Mouse (Mus musculus) hindbrain, postnatal 0 days (tissue): ENCODE data around the gene Slit3. TPM values are rescaled to one million over a fixed set of nuclear protein-coding genes. Genes with fewer than 3 reads are reported as not detected.

Source experiments
- ATAC-seq: fragments of 200-750 bp; cut with Nextera tagmentation; 2 replicates; pipeline ENCODE4 v1.8.0; 2017; ENCODE audit warnings: mild to moderate bottlenecking, moderate TSS enrichment, moderate library complexity
- DNase-seq: peaks from one replicate; pipeline ENCODE4 v3.0.0-alpha.2; 2015; ENCODE audit warnings: low spot score
- H3K27ac ChIP-seq: fragments of 300-500 bp; sonication (generic); 2 replicates; pipeline ENCODE4 v1.5.1; 2014; ENCODE audit warnings: mild to moderate bottlenecking
- H3K27me3 ChIP-seq: fragments of 300-500 bp; sonication (generic); 2 replicates; pipeline ENCODE4 v1.6.1; 2014; ENCODE audit warnings: low read length, mixed read lengths; ENCODE audit not compliant: insufficient read depth
- H3K36me3 ChIP-seq: fragments of 300-500 bp; sonication (generic); 2 replicates; pipeline ENCODE4 v1.6.1; 2014; ENCODE audit warnings: low read length, mixed read lengths; ENCODE audit not compliant: insufficient read depth
- H3K4me1 ChIP-seq: fragments of 300-500 bp; sonication (generic); 2 replicates; pipeline ENCODE4 v1.6.1; 2014; ENCODE audit warnings: antibody characterized with exemption, low read length, mixed read lengths; ENCODE audit not compliant: insufficient read depth
- H3K4me2 ChIP-seq: fragments of 300-500 bp; sonication (generic); 2 replicates; pipeline ENCODE4 v1.6.1; 2014; ENCODE audit warnings: low read depth, mild to moderate bottlenecking, low read length, moderate library complexity, mixed read lengths
- H3K4me3 ChIP-seq: fragments of 300-500 bp; sonication (generic); 2 replicates; pipeline ENCODE4 v1.5.1; 2014; ENCODE audit warnings: low read length
- H3K9ac ChIP-seq: fragments of 300-500 bp; sonication (generic); replicated peaks from 2 replicates; pipeline ENCODE4 v1.6.1; 2014; ENCODE audit warnings: mild to moderate bottlenecking, low read length, moderate library complexity, mixed read lengths
- H3K9me3 ChIP-seq: fragments of 300-500 bp; sonication (generic); 2 replicates; pipeline ENCODE4 v1.6.1; 2016; ENCODE audit warnings: low read length, mixed read lengths
- CTCF ChIP-seq: IDR thresholded peaks from 2 replicates; pipeline ENCODE4 v1.5.1; 2016; ENCODE audit warnings: antibody characterized with exemption, control low read depth, low read depth
- WGBS: fragments of 180-500 bp; shearing (Covaris S2); extraction: QIAGEN DNeasy Blood & Tissue Kit; methylation state at CpG from one replicate; pipeline ENCODE4 v1.1.7; 2014; 5-methylcytosine and 5-hydroxymethylcytosine counted together
- polyA plus RNA-seq: library from polyadenylated mRNA; unstranded; fragments of >200 nt; fragmentation: Nextera tagmentation; extraction: Ambion mirVana; gene quantifications from 2 replicates; pipeline ENCODE4 v1.2.1, GENCODE M21; 2015
- total RNA-seq: library from RNA; depleted of rRNA; stranded (reverse); fragments of >200 nt; gene quantifications from 2 replicates; pipeline ENCODE4 v1.2.3, GENCODE M21; 2014

Slit3 gene
- total and polyA plus RNA-seq, 2 experiments from 2014 or later, result 4.9 to 13.4 TPM

DNA sequence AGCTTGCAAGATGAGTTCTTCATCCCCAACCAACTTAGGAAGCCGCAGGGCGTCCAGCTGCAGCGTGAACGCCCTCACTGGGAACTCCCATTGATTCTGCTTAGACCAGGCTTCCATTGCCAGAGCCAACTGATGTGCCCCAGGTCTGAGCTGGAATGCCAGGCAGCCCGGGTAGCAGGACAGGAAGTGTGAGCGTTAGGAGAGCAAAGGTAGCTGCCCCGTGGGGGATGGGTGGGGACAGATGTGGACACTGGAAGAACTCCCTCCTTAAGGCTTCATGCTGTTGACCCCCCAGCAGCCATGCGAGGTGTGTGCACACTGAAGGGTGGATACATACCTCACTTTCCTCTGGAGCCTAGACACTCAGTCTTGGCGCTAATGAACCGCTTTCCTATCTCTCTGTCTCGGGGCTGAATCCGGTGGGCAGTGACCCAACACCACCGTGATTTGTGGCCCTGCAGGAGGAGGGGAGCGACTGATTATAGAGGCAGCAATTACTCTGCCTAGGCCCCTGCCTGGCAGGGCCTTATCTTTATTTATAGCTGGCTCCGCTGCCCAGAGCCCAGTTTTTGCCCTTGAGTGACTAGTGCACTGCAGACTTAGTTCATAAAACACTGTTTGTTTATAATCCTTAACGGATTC is 157.2 kb downstream of the Slit3 start:
- no peak overlapping the region for H3K4me3 ChIP-seq
- H3K27ac ChIP-seq, result no peak overlapping the region
- no peak overlapping the region for H3K4me2 ChIP-seq
- no peaks in the 10 kb centered on the region for H3K36me3 ChIP-seq
- 66% methylated on average over 16 of the region's 16 CpGs for WGBS
- no peaks in the 10 kb centered on the region for H3K9me3 ChIP-seq
- no peak for ATAC-seq
- DNase-seq, result no peak
- no peak for TF ChIP-seq CTCF
- H3K27me3 ChIP-seq, result no peaks in the 10 kb centered on the region
- no peak overlapping the region for H3K9ac ChIP-seq
- peaks cover 5% of the 10 kb centered on the region; the same call in 1 of the 2 replicates for H3K4me1 ChIP-seq

- no peak for TF ChIP-seq CTCF
- WGBS, result 59% methylated on average over 6 of the region's 6 CpGs
- H3K4me1 ChIP-seq, result peaks cover 7% of the 10 kb centered on the region; the same call in 1 of the 2 replicates
- H3K4me3 ChIP-seq, result no peak overlapping the region
- DNase-seq (no peak), ATAC-seq (no peak)
- H3K9ac ChIP-seq, result no peak overlapping the region
- H3K4me2 ChIP-seq, result no peak overlapping the region
- no peak overlapping the region for H3K27ac ChIP-seq
- no peaks in the 10 kb centered on the region for H3K9me3 ChIP-seq
- no peaks in the 10 kb centered on the region for H3K27me3 ChIP-seq
- H3K36me3 ChIP-seq, result no peaks in the 10 kb centered on the region
Measured at GRCm38 (mm10) chr11:35280826-35281225, 159.8 kb downstream of the Slit3 start.

- ATAC-seq (no peak), DNase-seq (no peak)
- Histone ChIP-seq H3K4me2 (no peak overlapping the region), H3K9ac (no peak overlapping the region), H3K36me3 (no peaks in the 10 kb centered on the region), H3K27me3 (no peaks in the 10 kb centered on the region), H3K27ac (no peak overlapping the region), H3K4me3 (no peak overlapping the region), H3K4me1 (peaks cover 7% of the 10 kb centered on the region; the same call in 1 of the 2 replicates), H3K9me3 (no peaks in the 10 kb centered on the region)
- no peak for TF ChIP-seq CTCF
- WGBS, result 63% methylated on average over 5 of the region's 5 CpGs
Measured at GRCm38 (mm10) chr11:35282001-35282632, 161.1 kb downstream of the Slit3 start.

GRCm38 (mm10) chr11:35282825-35283571 is 162.0 kb downstream of the Slit3 start:
- Histone ChIP-seq H3K9me3 (no peaks in the 10 kb centered on the region), H3K4me1 (peaks cover 7% of the 10 kb centered on the region; the same call in 1 of the 2 replicates), H3K27me3 (no peaks in the 10 kb centered on the region), H3K36me3 (no peaks in the 10 kb centered on the region), H3K4me3 (no peak overlapping the region), H3K4me2 (0 out of 2 replicates have a peak overlapping the region, but pooled peaks have one; percentile 10), H3K9ac (no peak overlapping the region), H3K27ac (no peak overlapping the region)
- DNase-seq (peak; percentile 57), ATAC-seq (peak; percentile 72)
- no peak for TF ChIP-seq CTCF
- WGBS, result 20% methylated on average over 12 of the region's 12 CpGs

- H3K4me1 ChIP-seq, result peaks cover 7% of the 10 kb centered on the region; the same call in 1 of the 2 replicates
- H3K4me3 ChIP-seq, result no peak overlapping the region
- no peak overlapping the region for H3K27ac ChIP-seq
- no peaks in the 10 kb centered on the region for H3K9me3 ChIP-seq
- no peaks in the 10 kb centered on the region for H3K36me3 ChIP-seq
- no peak for TF ChIP-seq CTCF
- no peak overlapping the region for H3K9ac ChIP-seq
- 18% methylated on average over 3 of the region's 3 CpGs for WGBS
- no peak overlapping the region for H3K4me2 ChIP-seq
- no peaks in the 10 kb centered on the region for H3K27me3 ChIP-seq
- DNase-seq, result peak; percentile 63
- peak; percentile 68 for ATAC-seq
Measured at GRCm38 (mm10) chr11:35283767-35284166, 162.7 kb downstream of the Slit3 start.

- ATAC-seq (no peak), DNase-seq (peak; percentile 38)
- Histone ChIP-seq H3K27ac (no peak overlapping the region), H3K9me3 (no peaks in the 10 kb centered on the region), H3K9ac (no peak overlapping the region), H3K4me3 (no peak overlapping the region), H3K4me1 (peaks cover 7% of the 10 kb centered on the region; the same call in 1 of the 2 replicates), H3K27me3 (no peaks in the 10 kb centered on the region), H3K36me3 (no peaks in the 10 kb centered on the region), H3K4me2 (no peak overlapping the region)
- 46% methylated on average over 13 of the region's 13 CpGs for WGBS
- no peak; the same call in 1 of the 2 replicates for TF ChIP-seq CTCF
Measured at GRCm38 (mm10) chr11:35286578-35287390, 165.8 kb downstream of the Slit3 start.
